Mouse (Mus musculus) C2C12 (cell line): Measurements from ENCODE around the gene Gm13199. TPM values are rescaled to one million over a fixed set of nuclear protein-coding genes. Genes with fewer than 3 reads are reported as not detected.

ENCODE experiments used
- H3K27me3 ChIP-seq: one replicate; pipeline ENCODE4 v1.6.1; 2011; ENCODE audit not compliant: control insufficient read depth, insufficient read depth, insufficient read length
- H3K36me3 ChIP-seq: one replicate; pipeline ENCODE4 v1.6.1; 2011; ENCODE audit not compliant: control insufficient read depth, insufficient read depth
- H3K4me3 ChIP-seq: one replicate; pipeline ENCODE4 v1.5.1; 2011; ENCODE audit warnings: mild to moderate bottlenecking, control low read depth; ENCODE audit not compliant: poor library complexity, insufficient read depth, severe bottlenecking
- H3K79me2 ChIP-seq: one replicate; pipeline ENCODE4 v1.6.1; 2011; ENCODE audit not compliant: control insufficient read depth, insufficient read depth
- H3K79me3 ChIP-seq: one replicate; pipeline ENCODE4 v1.6.1; 2011; ENCODE audit warnings: low read depth, control low read depth
- H3ac ChIP-seq: one replicate; pipeline ENCODE3; 2011; ENCODE audit warnings: low read depth; ENCODE audit not compliant: control insufficient read depth, insufficient read length
- CEBPB ChIP-seq: IDR thresholded peaks from one replicate; pipeline ENCODE4 v1.6.1; 2011; ENCODE audit warnings: low read depth, mild to moderate bottlenecking, control low read depth, moderate library complexity
- CTCF ChIP-seq: IDR thresholded peaks from one replicate; pipeline ENCODE4 v1.5.1; 2011; ENCODE audit not compliant: control insufficient read depth, insufficient read depth, insufficient read length
- FOSL1 ChIP-seq: IDR thresholded peaks from one replicate; pipeline ENCODE4 v1.8.0; 2011; ENCODE audit warnings: mild to moderate bottlenecking, low read length; ENCODE audit not compliant: poor library complexity, insufficient read depth, severe bottlenecking
- MAX ChIP-seq: IDR thresholded peaks from one replicate; pipeline ENCODE4 v1.6.1; 2011; ENCODE audit warnings: mild to moderate bottlenecking, control low read depth
- MYOD1 ChIP-seq: IDR thresholded peaks from one replicate; pipeline ENCODE4 v1.6.1; 2011; ENCODE audit warnings: low read depth; ENCODE audit not compliant: control insufficient read depth, insufficient read length
- MYOG ChIP-seq: IDR thresholded peaks from one replicate; pipeline ENCODE4 v1.6.1; 2011; ENCODE audit not compliant: control insufficient read depth, insufficient read length; ENCODE audit errors: extremely low read depth
- USF1 ChIP-seq: IDR thresholded peaks from one replicate; pipeline ENCODE4 v1.6.1; 2011; ENCODE audit warnings: low read depth, mild to moderate bottlenecking, control low read depth, moderate library complexity
- polyA plus RNA-seq: library from polyadenylated mRNA; unstranded; fragments of >200 nt; fragmentation: generic; extraction: Trizol; gene quantifications from one replicate; pipeline ENCODE4 v1.2.1, GENCODE M21; 2012; ENCODE audit warnings: missing spikeins

Gm13199 gene
- polyA plus RNA-seq, 1 experiment: 0.40 TPM

DNA sequence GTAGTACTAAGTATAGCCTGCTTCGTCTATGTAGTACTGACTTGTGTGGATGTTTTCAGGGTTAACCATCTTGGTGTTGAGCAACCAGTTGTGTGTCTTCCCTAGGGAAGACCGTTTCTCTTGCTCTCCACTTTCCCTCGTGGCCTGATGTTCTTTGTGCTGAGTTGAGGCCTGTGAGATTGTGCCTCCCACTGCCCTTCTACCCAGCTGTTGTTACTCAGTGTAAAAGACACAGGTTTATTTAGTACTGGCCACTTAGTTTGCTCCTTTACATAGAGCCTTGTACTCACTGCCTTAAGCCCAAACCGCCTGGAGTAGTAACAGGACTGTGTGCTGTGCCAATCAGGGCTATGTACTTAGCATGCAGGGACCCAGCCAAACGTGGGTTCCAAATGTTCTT lies 10.9 kb downstream of the Gm13199 start:
- Histone ChIP-seq H3K79me3 (peaks cover 63% of the 10 kb centered on the region), H3K4me3 (no peak overlapping the region), H3K27me3 (no peaks in the 10 kb centered on the region), H3ac (no peak overlapping the region), H3K36me3 (peaks cover 42% of the 10 kb centered on the region), H3K79me2 (peaks cover 76% of the 10 kb centered on the region)
- TF ChIP-seq FOSL1 (no peak), USF1 (no peak), MAX (no peak), CEBPB (no peak), MYOD1 (no peak), MYOG (no peak), CTCF (no peak)

GRCm38 (mm10) chr2:5851116-5851515 lies 11.6 kb downstream of the Gm13199 start:
- Histone ChIP-seq H3ac (no peak overlapping the region), H3K27me3 (no peaks in the 10 kb centered on the region), H3K36me3 (peaks cover 38% of the 10 kb centered on the region), H3K4me3 (no peak overlapping the region), H3K79me3 (peaks cover 70% of the 10 kb centered on the region), H3K79me2 (peaks cover 83% of the 10 kb centered on the region)
- TF ChIP-seq FOSL1 (no peak), MYOD1 (no peak), MYOG (no peak), MAX (no peak), USF1 (no peak), CEBPB (no peak), CTCF (no peak)

DNA sequence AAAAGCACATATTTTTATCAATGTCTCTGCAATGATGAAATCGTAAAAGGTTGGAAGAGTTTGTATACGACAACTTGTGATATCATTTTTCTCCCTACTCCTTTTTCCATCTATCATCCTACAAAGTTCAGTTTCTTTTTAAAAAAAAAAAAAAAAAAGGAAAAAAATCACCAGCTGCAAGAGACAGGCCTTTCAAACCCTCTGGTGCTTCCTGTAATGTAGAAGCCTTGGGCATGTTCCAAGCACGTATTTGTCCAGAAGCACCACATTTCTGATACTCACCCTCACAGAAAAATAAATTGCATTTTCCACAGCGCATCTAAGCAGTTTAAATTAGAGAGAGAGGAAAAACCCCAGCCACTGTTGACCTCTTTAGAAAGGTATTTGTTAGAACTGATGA lies 16.9 kb downstream of the Gm13199 start:
- peak overlapping the region; percentile 84 for H3K4me3 ChIP-seq
- H3K79me2 ChIP-seq: peaks cover 87% of the 10 kb centered on the region
- H3ac ChIP-seq: no peak overlapping the region
- peaks cover 64% of the 10 kb centered on the region for H3K79me3 ChIP-seq
- peaks cover 30% of the 10 kb centered on the region for H3K36me3 ChIP-seq
- TF ChIP-seq CEBPB (no peak), USF1 (no peak), CTCF (no peak), MYOD1 (no peak), MAX (no peak), MYOG (no peak), FOSL1 (no peak)
- no peaks in the 10 kb centered on the region for H3K27me3 ChIP-seq

GRCm38 (mm10) chr2:5844873-5845631 lies 17.7 kb downstream of the Gm13199 start, which contains the start of the genes Nudt5 and Cdc123:
TSS of gene Nudt5 (plus strand) at chr2:5845019.
TSS of gene Cdc123 (minus strand) at chr2:5845164.
- H3K79me3 ChIP-seq: peaks cover 57% of the 10 kb centered on the region
- H3K36me3 ChIP-seq: peaks cover 35% of the 10 kb centered on the region
- H3ac ChIP-seq: peak within 1 kb of the TSS; percentile 85
- no peaks in the 10 kb centered on the region for H3K27me3 ChIP-seq
- peak; percentile 49 for TF ChIP-seq CTCF
- TF ChIP-seq MYOD1: no peak
- peak; percentile 42 for TF ChIP-seq MAX
- TF ChIP-seq FOSL1: no peak
- H3K4me3 ChIP-seq: peak within 1 kb of the TSS; percentile 84
- H3K79me2 ChIP-seq: peaks cover 79% of the 10 kb centered on the region

GRCm38 (mm10) chr2:5844181-5844872 lies 18.4 kb downstream of the Gm13199 start:
- TF ChIP-seq MYOD1: no peak
- TF ChIP-seq MAX: no peak
- TF ChIP-seq CTCF: no peak
- TF ChIP-seq MYOG: no peak
- no peak for TF ChIP-seq CEBPB
- TF ChIP-seq USF1: no peak
- TF ChIP-seq FOSL1: no peak
- H3K27me3 ChIP-seq: no peaks in the 10 kb centered on the region
- H3K79me3 ChIP-seq: peaks cover 52% of the 10 kb centered on the region
- peak overlapping the region; percentile 84 for H3K4me3 ChIP-seq
- H3ac ChIP-seq: peak overlapping the region; percentile 85
- H3K79me2 ChIP-seq: peaks cover 72% of the 10 kb centered on the region
- H3K36me3 ChIP-seq: peaks cover 37% of the 10 kb centered on the region

- H3K27me3 ChIP-seq: no peaks in the 10 kb centered on the region
- peaks cover 51% of the 10 kb centered on the region for H3K36me3 ChIP-seq
- H3K79me3 ChIP-seq: peaks cover 22% of the 10 kb centered on the region
- no peak overlapping the region for H3ac ChIP-seq
- TF ChIP-seq FOSL1 (no peak), CEBPB (no peak), MYOG (no peak), MAX (no peak), USF1 (no peak), CTCF (no peak), MYOD1 (no peak)
- peaks cover 42% of the 10 kb centered on the region for H3K79me2 ChIP-seq
- no peak overlapping the region for H3K4me3 ChIP-seq
Measured at GRCm38 (mm10) chr2:5840815-5841214, 21.9 kb downstream of the Gm13199 start.
